Mouse (Mus musculus): Measurements from ENCODE around the gene Emc1. TPM values are rescaled to one million over a fixed set of nuclear protein-coding genes. Genes with fewer than 3 reads are reported as not detected.

The Emc1 gene
- polyA plus RNA-seq, 1 experiment from 2014 or later, result 7.9 TPM

DNA sequence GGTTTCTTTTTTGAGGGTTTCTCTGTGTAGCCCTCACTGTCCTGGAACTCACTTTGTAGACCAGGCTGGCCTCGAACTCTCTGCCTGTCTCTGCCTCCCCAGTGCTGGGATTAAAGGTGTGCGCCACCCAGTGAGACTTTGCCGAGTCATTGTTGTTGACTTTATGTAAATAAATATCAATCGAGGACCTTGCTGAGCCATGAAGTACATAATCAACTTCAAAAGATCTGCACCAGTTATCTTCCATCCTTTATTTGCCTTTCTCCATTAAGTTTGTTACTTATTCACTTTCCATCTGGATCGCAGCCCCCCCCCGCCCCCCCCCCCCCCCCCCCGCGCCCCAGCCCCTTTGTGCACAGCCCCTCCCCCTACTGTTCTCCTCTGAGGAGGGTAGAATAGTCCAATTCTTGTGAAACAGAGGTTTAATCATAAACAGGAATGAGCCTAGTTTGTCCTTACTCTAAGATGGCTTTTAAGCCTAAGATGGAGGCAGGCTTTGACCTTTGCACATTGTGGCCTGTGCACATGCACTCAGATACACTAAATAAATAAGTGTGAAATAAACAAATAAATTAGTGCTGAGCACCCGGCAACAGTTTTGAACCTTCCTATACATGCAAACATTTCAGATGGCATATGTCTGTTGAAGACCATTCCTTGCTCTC is 17.6 kb upstream of the Emc1 start:
- Histone ChIP-seq H3K36me3 (ENCODE audit: control insufficient read depth, insufficient read depth) (no peaks in the 10 kb centered on the region), H3K4me3 (ENCODE audit: low read depth, low read length) (no peak overlapping the region), H3K27me3 (replicated peaks; ENCODE audit: control insufficient read depth, insufficient read depth, low read length) (no peaks in the 10 kb centered on the region), H3K9ac (ENCODE audit: low read depth, low read length) (no peak overlapping the region), H3K4me2 (replicated peaks; ENCODE audit: low read depth) (no peak overlapping the region), H3K9me3 (ENCODE audit: control insufficient read depth) (no peaks in the 10 kb centered on the region), H3K27ac (ENCODE audit: low read depth, low read length) (no peak overlapping the region), H3K4me1 (replicated peaks; ENCODE audit: control insufficient read depth, insufficient read depth, low read length) (0 out of 2 replicates have a peak, but pooled peaks cover 2% of the 10 kb centered on the region)
- peak; percentile 42; the same call in 1 of the 2 replicates for ATAC-seq
- WGBS, result 23% methylated on average over 8 of the region's 9 CpGs
- TF ChIP-seq CTCF (IDR thresholded peaks at IDR 0.05; ENCODE audit: low read depth), result no peak

DNA sequence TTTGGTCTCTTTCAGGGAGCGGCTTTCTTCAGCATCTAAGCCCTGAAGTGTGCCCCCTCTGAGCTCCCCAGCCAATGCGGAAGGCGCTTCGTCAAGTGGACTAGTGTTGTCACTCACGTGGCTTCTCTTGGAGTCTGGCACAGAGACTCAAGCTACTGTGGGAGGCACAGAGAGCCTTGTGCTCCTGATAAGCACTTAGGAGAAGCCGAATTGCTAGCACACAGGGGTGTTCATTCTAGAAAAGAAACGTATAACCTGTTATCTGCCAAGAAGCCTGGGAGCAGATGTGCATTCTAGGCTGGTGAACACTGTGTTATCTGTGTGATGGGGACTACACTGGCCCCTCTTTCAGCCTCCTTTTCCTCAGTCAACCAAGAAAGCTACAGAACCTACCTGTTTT is 16.9 kb upstream of the Emc1 start:
- 0 out of 2 replicates have a peak, but pooled peaks have one; percentile 13 for ATAC-seq
- 44% methylated on average over 7 of the region's 7 CpGs for WGBS
- Histone ChIP-seq H3K9me3 (ENCODE audit: control insufficient read depth) (no peaks in the 10 kb centered on the region), H3K4me3 (ENCODE audit: low read depth, low read length) (no peak overlapping the region), H3K36me3 (ENCODE audit: control insufficient read depth, insufficient read depth) (no peaks in the 10 kb centered on the region), H3K4me2 (replicated peaks; ENCODE audit: low read depth) (no peak overlapping the region), H3K9ac (ENCODE audit: low read depth, low read length) (no peak overlapping the region), H3K27ac (ENCODE audit: low read depth, low read length) (no peak overlapping the region), H3K27me3 (replicated peaks; ENCODE audit: control insufficient read depth, insufficient read depth, low read length) (no peaks in the 10 kb centered on the region), H3K4me1 (replicated peaks; ENCODE audit: control insufficient read depth, insufficient read depth, low read length) (0 out of 2 replicates have a peak, but pooled peaks cover 2% of the 10 kb centered on the region)
- no peak for TF ChIP-seq CTCF (IDR thresholded peaks at IDR 0.05; ENCODE audit: low read depth)

DNA sequence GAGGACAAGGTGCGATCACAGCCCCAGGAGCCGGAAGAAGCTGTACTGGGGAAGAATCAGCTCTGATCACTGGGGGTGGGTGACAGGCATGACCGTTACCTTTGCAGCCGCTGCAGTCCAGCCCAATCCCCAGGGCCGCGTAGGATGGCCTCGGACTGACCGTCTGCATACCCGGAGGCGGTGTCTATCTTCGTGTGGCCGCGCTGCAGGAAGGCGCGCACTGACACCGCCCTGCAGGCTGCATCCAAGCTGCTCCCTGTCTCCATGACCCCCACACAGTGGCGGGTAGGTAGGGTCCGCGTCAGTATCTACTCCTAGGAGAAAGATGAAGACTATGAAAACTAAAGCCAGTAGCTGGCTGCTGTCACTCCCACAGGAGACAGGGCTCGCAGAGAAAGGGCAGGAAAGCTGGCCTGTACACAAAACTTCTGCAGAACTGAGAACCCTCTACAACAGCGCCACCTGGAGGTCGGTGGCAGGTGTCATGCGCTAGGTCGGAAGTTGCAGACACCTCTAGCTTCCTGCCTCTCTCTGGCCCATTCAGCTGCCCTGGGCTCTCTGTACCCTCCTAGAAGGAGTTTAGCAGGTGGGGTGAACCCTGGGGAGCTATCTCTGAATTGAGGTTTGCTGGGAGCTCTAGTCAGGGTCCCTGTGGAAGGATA is 15.4 kb upstream of the Emc1 start:
- peak; percentile 91 for TF ChIP-seq CTCF (IDR thresholded peaks at IDR 0.05; ENCODE audit: low read depth)
- no peaks in the 10 kb centered on the region for H3K36me3 ChIP-seq (ENCODE audit: control insufficient read depth, insufficient read depth)
- no peaks in the 10 kb centered on the region for H3K27me3 ChIP-seq (replicated peaks; ENCODE audit: control insufficient read depth, insufficient read depth, low read length)
- H3K9ac ChIP-seq (ENCODE audit: low read depth, low read length), result peak overlapping the region; percentile 37; the same call in 1 of the 2 replicates
- no peak overlapping the region for H3K27ac ChIP-seq (ENCODE audit: low read depth, low read length)
- H3K4me1 ChIP-seq (replicated peaks; ENCODE audit: control insufficient read depth, insufficient read depth, low read length), result no peaks in the 10 kb centered on the region
- ATAC-seq, result peak; percentile 71
- H3K9me3 ChIP-seq (ENCODE audit: control insufficient read depth), result no peaks in the 10 kb centered on the region
- WGBS, result 23% methylated on average over 24 of the region's 24 CpGs
- H3K4me2 ChIP-seq (replicated peaks; ENCODE audit: low read depth), result peak overlapping the region; percentile 65
- peak overlapping the region; percentile 28 for H3K4me3 ChIP-seq (ENCODE audit: low read depth, low read length)

DNA sequence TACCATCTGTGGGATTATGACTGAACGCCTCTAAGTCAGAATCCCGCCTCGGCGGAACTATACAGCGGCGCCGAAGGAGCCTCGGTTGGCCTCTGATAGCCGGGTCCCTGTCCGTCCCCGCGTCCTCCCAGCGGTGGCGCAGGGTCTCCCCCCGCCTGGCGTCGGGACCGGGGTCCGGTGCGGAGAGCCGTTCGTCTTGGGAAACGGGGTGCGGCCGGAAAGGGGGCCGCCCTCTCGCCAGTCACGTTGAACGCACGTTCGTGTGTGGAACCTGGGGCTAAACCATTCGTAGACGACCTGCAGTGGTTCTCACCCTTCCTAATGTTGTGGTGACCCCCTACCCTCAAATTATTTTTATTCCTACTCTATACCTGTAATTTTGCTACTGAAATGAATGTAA is 14.2 kb upstream of the Emc1 start:
- ATAC-seq, result peak; percentile 46; the same call in 1 of the 2 replicates
- H3K9ac ChIP-seq (ENCODE audit: low read depth, low read length), result no peak overlapping the region
- H3K36me3 ChIP-seq (ENCODE audit: control insufficient read depth, insufficient read depth), result no peaks in the 10 kb centered on the region
- H3K4me2 ChIP-seq (replicated peaks; ENCODE audit: low read depth), result no peak overlapping the region
- H3K9me3 ChIP-seq (ENCODE audit: control insufficient read depth), result no peaks in the 10 kb centered on the region
- H3K27me3 ChIP-seq (replicated peaks; ENCODE audit: control insufficient read depth, insufficient read depth, low read length), result no peaks in the 10 kb centered on the region
- H3K4me3 ChIP-seq (ENCODE audit: low read depth, low read length), result no peak overlapping the region
- WGBS, result 49% methylated on average over 33 of the region's 33 CpGs
- no peak for TF ChIP-seq CTCF (IDR thresholded peaks at IDR 0.05; ENCODE audit: low read depth)
- H3K4me1 ChIP-seq (replicated peaks; ENCODE audit: control insufficient read depth, insufficient read depth, low read length), result no peaks in the 10 kb centered on the region
- no peak overlapping the region for H3K27ac ChIP-seq (ENCODE audit: low read depth, low read length)

DNA sequence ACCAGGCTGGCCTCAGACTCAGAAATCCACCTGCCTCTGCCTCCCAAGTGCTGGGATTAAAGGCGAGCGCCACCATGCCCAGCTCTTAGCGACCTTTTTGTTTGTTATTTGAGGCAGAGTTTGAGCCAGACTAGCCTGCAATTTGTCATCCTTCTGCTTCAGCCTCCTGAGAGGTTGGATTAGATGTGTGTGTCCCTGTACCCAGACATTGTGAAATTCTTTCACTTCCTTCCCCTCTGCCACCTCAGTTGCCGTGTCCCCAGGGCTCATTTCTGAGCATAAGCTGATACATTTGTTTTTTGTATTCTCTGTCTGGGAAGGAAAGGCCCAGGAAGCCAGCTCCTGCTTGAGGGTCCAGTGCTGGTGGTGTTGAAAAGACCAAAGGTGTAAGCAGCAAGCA is 11.6 kb upstream of the Emc1 start:
- no peak overlapping the region for H3K4me3 ChIP-seq (ENCODE audit: low read depth, low read length)
- H3K4me1 ChIP-seq (replicated peaks; ENCODE audit: control insufficient read depth, insufficient read depth, low read length), result no peaks in the 10 kb centered on the region
- H3K9me3 ChIP-seq (ENCODE audit: control insufficient read depth), result no peaks in the 10 kb centered on the region
- H3K9ac ChIP-seq (ENCODE audit: low read depth, low read length), result no peak overlapping the region
- WGBS, result 83% methylated on average over 4 of the region's 4 CpGs
- no peak for TF ChIP-seq CTCF (IDR thresholded peaks at IDR 0.05; ENCODE audit: low read depth)
- H3K4me2 ChIP-seq (replicated peaks; ENCODE audit: low read depth), result no peak overlapping the region
- no peaks in the 10 kb centered on the region for H3K27me3 ChIP-seq (replicated peaks; ENCODE audit: control insufficient read depth, insufficient read depth, low read length)
- peaks cover under 1% of the 10 kb centered on the region; the same call in 1 of the 2 replicates for H3K36me3 ChIP-seq (ENCODE audit: control insufficient read depth, insufficient read depth)
- no peak for ATAC-seq
- no peak overlapping the region for H3K27ac ChIP-seq (ENCODE audit: low read depth, low read length)

DNA sequence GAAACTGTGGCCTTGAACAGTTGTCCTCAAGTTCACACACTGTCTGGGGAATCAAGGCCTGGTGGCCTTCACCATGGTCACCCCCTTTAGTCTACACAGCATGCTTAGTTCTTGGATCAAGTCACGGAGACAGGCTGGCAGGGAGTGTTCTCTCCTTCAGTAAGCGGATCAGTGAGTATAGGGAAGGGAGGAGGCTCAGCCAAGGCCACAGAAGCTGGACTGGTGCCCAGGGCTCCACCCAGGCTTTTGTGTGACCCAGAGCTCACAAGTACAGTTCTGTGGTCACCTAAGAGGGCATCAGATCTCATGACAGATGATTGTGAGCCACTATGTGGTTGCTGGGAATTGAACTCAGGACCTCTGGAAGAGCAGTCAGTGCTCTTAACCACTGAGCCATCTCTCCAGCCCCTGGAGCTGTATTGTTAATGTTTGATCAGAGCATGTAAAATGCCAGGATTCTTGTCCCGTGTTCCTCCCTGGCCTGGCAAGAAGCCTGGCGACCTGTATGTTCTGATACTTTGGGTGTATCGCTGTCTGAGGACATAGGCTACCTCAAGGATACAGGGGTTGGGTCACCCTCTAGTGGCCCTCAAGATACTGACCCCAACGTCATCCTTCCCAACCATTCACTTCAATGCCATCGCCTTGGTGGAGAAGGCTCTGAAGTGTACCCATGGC is 10.7 kb upstream of the Emc1 start:
- no peaks in the 10 kb centered on the region for H3K27me3 ChIP-seq (replicated peaks; ENCODE audit: control insufficient read depth, insufficient read depth, low read length)
- 68% methylated on average over 7 of the region's 7 CpGs for WGBS
- H3K9ac ChIP-seq (ENCODE audit: low read depth, low read length), result no peak overlapping the region
- H3K9me3 ChIP-seq (ENCODE audit: control insufficient read depth), result no peaks in the 10 kb centered on the region
- H3K4me1 ChIP-seq (replicated peaks; ENCODE audit: control insufficient read depth, insufficient read depth, low read length), result no peaks in the 10 kb centered on the region
- no peak for TF ChIP-seq CTCF (IDR thresholded peaks at IDR 0.05; ENCODE audit: low read depth)
- no peak overlapping the region for H3K4me2 ChIP-seq (replicated peaks; ENCODE audit: low read depth)
- H3K27ac ChIP-seq (ENCODE audit: low read depth, low read length), result no peak overlapping the region
- H3K4me3 ChIP-seq (ENCODE audit: low read depth, low read length), result no peak overlapping the region
- peaks cover 9% of the 10 kb centered on the region for H3K36me3 ChIP-seq (ENCODE audit: control insufficient read depth, insufficient read depth)
- ATAC-seq, result no peak
